Mouse (Mus musculus) CH12.LX (cell line): ENCODE measurements around the gene Spg11. TPM values are rescaled to one million over a fixed set of nuclear protein-coding genes. Genes with fewer than 3 reads are reported as not detected.

Experiments used
- DNase-seq: peaks from one replicate; pipeline ENCODE4 v3.0.0-alpha.2; 2013; ENCODE audit errors: extremely low read depth
- H3K27ac ChIP-seq: 2 replicates; pipeline ENCODE4 v1.5.1; 2012; ENCODE audit warnings: low read depth, mild to moderate bottlenecking, control low read depth, moderate library complexity; ENCODE audit not compliant: insufficient read depth
- H3K27me3 ChIP-seq: replicated peaks from 2 replicates; pipeline ENCODE3; 2012; ENCODE audit warnings: inconsistent platforms
- H3K36me3 ChIP-seq, 2 experiments: replicated peaks in 1 of 2; 2 replicates each; pipeline versions ENCODE3 to v1.6.1; 2012; ENCODE audit warnings: inconsistent platforms in 1 of 2, low read length in 1 of 2, mild to moderate bottlenecking in 1 of 2, mixed read lengths in 1 of 2, moderate library complexity in 1 of 2; ENCODE audit not compliant: control insufficient read depth in 1 of 2, insufficient read depth in 1 of 2
- H3K4me1 ChIP-seq, 2 experiments: 2 replicates each; pipeline ENCODE4 v1.6.1; 2012; ENCODE audit warnings: inconsistent platforms in 1 of 2, moderate library complexity in 1 of 2; ENCODE audit not compliant: insufficient read depth in 2 of 2, control insufficient read depth in 1 of 2
- H3K4me2 ChIP-seq: 2 replicates; pipeline ENCODE4 v1.6.1; 2012; ENCODE audit warnings: low read depth, mild to moderate bottlenecking, control low read depth; ENCODE audit not compliant: poor library complexity, insufficient read depth, severe bottlenecking
- H3K4me3 ChIP-seq, 3 experiments: fragments of 150-350 bp in 1 of 3; sonication (generic) in 1 of 3; replicated peaks in 1 of 3; 2 replicates each; pipeline versions ENCODE3 to v1.5.1; 2011 to 2012; ENCODE audit warnings: low read depth in 2 of 3, low read length in 2 of 3, mild to moderate bottlenecking in 2 of 3, moderate library complexity in 2 of 3, control low read depth in 1 of 3, improper control_type of control experiment in 1 of 3, inconsistent platforms in 1 of 3, mixed read lengths in 1 of 3; ENCODE audit not compliant: poor library complexity in 1 of 3
- H3K79me2 ChIP-seq: replicated peaks from 2 replicates; pipeline ENCODE4 v1.6.1; 2012; ENCODE audit warnings: mild to moderate bottlenecking, moderate library complexity; ENCODE audit not compliant: control insufficient read depth, poor library complexity, insufficient read depth, severe bottlenecking; ENCODE audit errors: extremely low read depth
- H3K9ac ChIP-seq: 2 replicates; pipeline ENCODE4 v1.6.1; 2012; ENCODE audit warnings: low read depth, mild to moderate bottlenecking, control low read depth, moderate library complexity; ENCODE audit not compliant: insufficient read depth
- H3K9me3 ChIP-seq: replicated peaks from 2 replicates; pipeline ENCODE3; 2012; ENCODE audit warnings: low read length, inconsistent platforms, mixed read lengths
- BHLHE40 ChIP-seq: IDR thresholded peaks from 2 replicates; pipeline ENCODE4 v1.6.1; 2011; ENCODE audit warnings: mild to moderate bottlenecking, low read depth, low read length, improper control_type of control experiment
- CHD1 ChIP-seq: IDR thresholded peaks from 2 replicates; pipeline ENCODE4 v1.6.1; 2012; ENCODE audit warnings: low read depth, low read length, improper control_type of control experiment, inconsistent platforms
- CHD2 ChIP-seq: IDR thresholded peaks from 2 replicates; pipeline ENCODE4 v1.6.1; 2011; ENCODE audit warnings: low read length, improper control_type of control experiment
- CTCF ChIP-seq, 2 experiments: IDR thresholded peaks in 1 of 2; conservative IDR thresholded peaks in 1 of 2; 2 replicates each; pipeline ENCODE4 v1.5.1; 2011 to 2012; ENCODE audit warnings: low read depth in 2 of 2, low read length in 2 of 2, improper control_type of control experiment in 1 of 2, inconsistent platforms in 1 of 2, mild to moderate bottlenecking in 1 of 2, moderate library complexity in 1 of 2
- ELF1 ChIP-seq: IDR thresholded peaks from 2 replicates; pipeline ENCODE4 v1.6.1; 2014; ENCODE audit warnings: low read depth, mild to moderate bottlenecking, inconsistent platforms, low read length, improper control_type of control experiment
- EP300 ChIP-seq: IDR thresholded peaks from 2 replicates; pipeline ENCODE4 v1.6.1; 2011; ENCODE audit warnings: low read length, improper control_type of control experiment
- ETS1 ChIP-seq: conservative IDR thresholded peaks from 2 replicates; pipeline ENCODE4 v1.6.1; 2012; ENCODE audit warnings: low read depth, mild to moderate bottlenecking, inconsistent platforms, low read length, improper control_type of control experiment, moderate library complexity
- GABPA ChIP-seq: IDR thresholded peaks from 2 replicates; pipeline ENCODE4 v1.6.1; 2012; ENCODE audit warnings: low read depth, low read length, improper control_type of control experiment, inconsistent platforms; ENCODE audit not compliant: insufficient replicate concordance
- HCFC1 ChIP-seq: IDR thresholded peaks from 2 replicates; pipeline ENCODE4 v1.6.1; 2012; ENCODE audit warnings: low read depth, mild to moderate bottlenecking, inconsistent platforms, low read length, improper control_type of control experiment
- IRF4 ChIP-seq: IDR thresholded peaks from 2 replicates; pipeline ENCODE4 v1.6.1; 2014; ENCODE audit warnings: low read depth, mild to moderate bottlenecking, inconsistent platforms, low read length, improper control_type of control experiment
- JUND ChIP-seq: conservative IDR thresholded peaks from 2 replicates; pipeline ENCODE4 v1.6.1; 2011; ENCODE audit warnings: low read depth, low read length, improper control_type of control experiment
- KAT2A ChIP-seq: IDR thresholded peaks from 2 replicates; pipeline ENCODE4 v1.6.1; 2012; ENCODE audit warnings: low read length, improper control_type of control experiment, inconsistent platforms; ENCODE audit not compliant: insufficient replicate concordance
- MAFK ChIP-seq: IDR thresholded peaks from 2 replicates; pipeline ENCODE4 v1.6.1; 2011; ENCODE audit warnings: low read length, improper control_type of control experiment; ENCODE audit not compliant: insufficient replicate concordance
- MAX ChIP-seq: IDR thresholded peaks from 2 replicates; pipeline ENCODE4 v1.6.1; 2011; ENCODE audit warnings: low read length, improper control_type of control experiment
- MEF2A ChIP-seq: IDR thresholded peaks from 2 replicates; pipeline ENCODE4 v1.6.1; 2014; ENCODE audit warnings: low read depth, mild to moderate bottlenecking, inconsistent platforms, low read length, improper control_type of control experiment, borderline replicate concordance
- MYC ChIP-seq: IDR thresholded peaks from 2 replicates; pipeline ENCODE4 v1.6.1; 2011; ENCODE audit warnings: low read depth, mild to moderate bottlenecking, improper control_type of control experiment, low read length
- NELFE ChIP-seq: IDR thresholded peaks from 2 replicates; pipeline ENCODE4 v1.6.1; 2011; ENCODE audit warnings: low read depth, low read length, improper control_type of control experiment
- NRF1 ChIP-seq: IDR thresholded peaks from 2 replicates; pipeline ENCODE4 v1.6.1; 2014; ENCODE audit warnings: low read depth, mild to moderate bottlenecking, inconsistent platforms, low read length, improper control_type of control experiment, moderate library complexity
- PAX5 ChIP-seq: IDR thresholded peaks from 2 replicates; pipeline ENCODE4 v1.6.1; 2012; ENCODE audit warnings: low read length, inconsistent platforms, mixed read lengths
- POLR2A ChIP-seq: IDR thresholded peaks from 2 replicates; pipeline ENCODE4 v1.6.1; 2011; ENCODE audit warnings: low read depth, mild to moderate bottlenecking, improper control_type of control experiment, low read length
- POLR2AphosphoS2 ChIP-seq: IDR thresholded peaks from 2 replicates; pipeline ENCODE4 v1.6.1; 2011; ENCODE audit warnings: low read depth, low read length, improper control_type of control experiment
- RCOR1 ChIP-seq: conservative IDR thresholded peaks from 2 replicates; pipeline ENCODE4 v1.6.1; 2012; ENCODE audit warnings: low read depth, mild to moderate bottlenecking, inconsistent platforms, low read length, improper control_type of control experiment
- SIN3A ChIP-seq: IDR thresholded peaks from 2 replicates; pipeline ENCODE4 v1.6.1; 2012; ENCODE audit warnings: low read length, improper control_type of control experiment, inconsistent platforms
- USF1 ChIP-seq: IDR thresholded peaks from 2 replicates; pipeline ENCODE4 v1.6.1; 2014; ENCODE audit warnings: low read depth, mild to moderate bottlenecking, inconsistent platforms, low read length, improper control_type of control experiment
- ZC3H11A ChIP-seq: IDR thresholded peaks from 2 replicates; pipeline ENCODE4 v1.6.1; 2012; ENCODE audit warnings: low read depth, mild to moderate bottlenecking, inconsistent platforms, low read length, improper control_type of control experiment
- ZKSCAN1 ChIP-seq: IDR thresholded peaks from 2 replicates; pipeline ENCODE4 v1.6.1; 2012; ENCODE audit warnings: low read depth, inconsistent platforms, low read length, improper control_type of control experiment, borderline replicate concordance
- ZNF384 ChIP-seq: IDR thresholded peaks from 2 replicates; pipeline ENCODE4 v1.6.1; 2012; ENCODE audit warnings: low read depth, low read length, improper control_type of control experiment, inconsistent platforms
- dilution Hi-C: fragments of 300-500 bp; cut with MboI; formaldehyde crosslinking; loops from 2 replicates; pipeline ENCODE4 v1.14.3; 2020; ENCODE audit warnings: low sequenced_read_pairs; ENCODE audit not compliant: extremely low pct_unique_long_range_greater_than_20kb, extremely low pct_ligation_motif_present
- in situ Hi-C: fragments of 300-500 bp; cut with MboI; formaldehyde crosslinking; loops from 3 replicates; pipeline ENCODE4 v1.14.3; 2019; ENCODE audit warnings: low sequenced_read_pairs, low pct_ligation_motif_present, low pct_unique_long_range_greater_than_20kb, mixed read lengths
- polyA plus RNA-seq: library from polyadenylated mRNA; unstranded; fragments of >175 nt; gene quantifications from 2 replicates; pipeline ENCODE4 v1.2.1, GENCODE M21; 2012; ENCODE audit warnings: low read depth; ENCODE audit not compliant: insufficient read length
- total RNA-seq, 2 experiments: library from RNA; depleted of rRNA; stranded (reverse); fragments of 300-350 nt in 1 of 2; fragments of >200 nt in 1 of 2; gene quantifications; 2 replicates each; pipeline ENCODE4 v1.2.3; 2012 to 2014

Spg11 gene
- total and polyA plus RNA-seq, 3 experiments: 7.5 to 11.4 (median 10.7) TPM

- TF ChIP-seq ZKSCAN1: no peak
- TF ChIP-seq CTCF (conservative IDR thresholded peaks at IDR 0.05 in 1 of 2, IDR thresholded peaks at IDR 0.05 in 1 of 2; ENCODE audit: low read depth in 2 of 2, low read length in 2 of 2): no peak
- no peak for TF ChIP-seq NELFE
- no peak for TF ChIP-seq KAT2A
- no peak for TF ChIP-seq GABPA
- peak; percentile 50; the same call in 1 of the 2 replicates for TF ChIP-seq IRF4
- TF ChIP-seq POLR2A: peak; percentile 49
- TF ChIP-seq PAX5: no peak
- peak; percentile 67; the same call in 1 of the 2 replicates for TF ChIP-seq MEF2A
- TF ChIP-seq NRF1: no peak
- no peak for TF ChIP-seq JUND
- no peak for TF ChIP-seq ZNF384
- TF ChIP-seq USF1: no peak
- TF ChIP-seq POLR2AphosphoS2: no peak
- no peak for TF ChIP-seq SIN3A
Observed at GRCm38 (mm10) chr2:122163430-122164195, 45.4 kb upstream of the Spg11 start (continued).

DNA sequence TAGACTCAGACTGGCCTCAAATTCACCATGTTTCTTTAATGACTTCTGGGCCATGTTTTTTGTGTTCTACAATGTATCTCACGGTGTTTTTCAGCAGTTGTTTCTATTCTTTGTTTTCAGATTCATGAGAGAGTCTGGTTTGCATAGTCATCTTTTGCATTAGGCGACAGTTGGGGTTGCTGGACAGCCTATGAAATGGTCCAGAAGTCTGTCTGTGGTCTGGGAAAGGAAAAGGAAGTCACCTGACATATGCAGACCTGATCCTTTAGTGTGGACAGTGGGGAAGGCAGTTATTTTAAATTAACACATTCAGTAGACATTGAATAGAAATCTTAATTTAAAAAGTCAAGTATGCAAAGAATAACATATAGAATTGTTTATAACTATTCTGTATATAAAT is 44.3 kb upstream of the Spg11 start:
- in situ Hi-C loops: loop anchor here (5.0 kb wide), 1 partner anchor 45 kb away; the partner anchor contains the start of gene Spg11
- no peak overlapping the region for H3K4me3 ChIP-seq
- no peaks in the 10 kb centered on the region for H3K27me3 ChIP-seq
- DNase-seq: no peak
- dilution Hi-C loops: no loop called here
- H3K27ac ChIP-seq: peak overlapping the region; percentile 45; the same call in 1 of the 2 replicates
- H3K36me3 ChIP-seq: peaks cover 0 to 4% of the 10 kb centered on the region in 2 experiments
- TF ChIP-seq MAX: no peak
- TF ChIP-seq ELF1: no peak
- no peak for TF ChIP-seq NRF1
- TF ChIP-seq GABPA: no peak
- TF ChIP-seq KAT2A: no peak
- TF ChIP-seq USF1: no peak; the same call in 1 of the 2 replicates
- 0 out of 2 replicates have a peak, but pooled peaks have one; percentile 37 for TF ChIP-seq MAFK
- TF ChIP-seq CTCF (conservative IDR thresholded peaks at IDR 0.05 in 1 of 2, IDR thresholded peaks at IDR 0.05 in 1 of 2; ENCODE audit: low read depth in 2 of 2, low read length in 2 of 2): no peak
- no peak for TF ChIP-seq ZC3H11A
- TF ChIP-seq MEF2A: no peak
- TF ChIP-seq ZKSCAN1: no peak
- TF ChIP-seq ZNF384: no peak
- no peak for TF ChIP-seq HCFC1
- TF ChIP-seq CHD2: no peak
- peak; percentile 92 for TF ChIP-seq BHLHE40
- TF ChIP-seq MYC: no peak
- TF ChIP-seq CHD1: no peak
- TF ChIP-seq EP300: peak; percentile 21; the same call in 1 of the 2 replicates
- TF ChIP-seq ETS1: no peak; the same call in 1 of the 2 replicates
- 0 out of 2 replicates have a peak, but pooled peaks have one; percentile 51 for TF ChIP-seq SIN3A
- TF ChIP-seq RCOR1: 0 out of 2 replicates have a peak, but pooled peaks have one; percentile 15
- H3K9me3 ChIP-seq: no peaks in the 10 kb centered on the region
- H3K4me2 ChIP-seq: peak overlapping the region; percentile 14; the same call in 1 of the 2 replicates
- no peak overlapping the region for H3K9ac ChIP-seq
- no peaks in the 10 kb centered on the region for H3K79me2 ChIP-seq
- peaks cover 11 to 69% of the 10 kb centered on the region in 2 experiments for H3K4me1 ChIP-seq
